In genomic region chr4:22018414-22018813, GRCm38 (mm10) we compare ENCODE assay signal across 13 mouse cellular contexts.
DNase-seq lines count a peak whose midpoint lies in the region; ATAC-seq and TF ChIP-seq lines count a peak whose summit lies in the region.
"Had no signal": no experiment of that assay in that cellular context is flagged by ENCODE, and none has a peak within 500 bp of the region (broad histone marks: within the 10 kb centered on the region; RNA-seq: fewer than 3 reads in every experiment).

No protein-coding gene starts in this region.

- H3K9me3 ChIP-seq in forebrain, postnatal 0 days (ENCODE audit: low read length): no peaks in the 10 kb centered on the region
- H3K9me3 ChIP-seq in hindbrain, embryonic 14.5 days (ENCODE audit: control insufficient read depth, low read length): 0 out of 2 replicates have a peak, but pooled peaks cover 1% of the 10 kb centered on the region
- H3K9me3 ChIP-seq in midbrain, embryonic 13.5 days: no peaks in the 10 kb centered on the region
- H3K9me3 ChIP-seq in neural tube, embryonic 15.5 days (replicated peaks): no peaks in the 10 kb centered on the region
- H3K9me3 ChIP-seq: embryonic facial prominence, embryonic 15.5 days; kidney, embryonic 15.5 days had no signal

- WGBS in forebrain, postnatal 0 days: 44% methylated on average over 5 of the region's 5 CpGs
- WGBS in hindbrain, embryonic 14.5 days: 28% methylated on average over 5 of the region's 5 CpGs
- WGBS in midbrain, embryonic 13.5 days: 40% methylated on average over 5 of the region's 5 CpGs
- WGBS in neural tube, embryonic 15.5 days: 19% methylated on average over 5 of the region's 5 CpGs

- no peak overlapping the region for H3K27ac ChIP-seq in forebrain, postnatal 0 days (ENCODE audit: low read depth, low read length)
- H3K27ac ChIP-seq in hindbrain, embryonic 14.5 days: no peak overlapping the region
- H3K27ac ChIP-seq in midbrain, embryonic 13.5 days: peak overlapping the region; percentile 62
- H3K27ac ChIP-seq in neural tube, embryonic 15.5 days (replicated peaks): no peak overlapping the region
- H3K27ac ChIP-seq in gastrocnemius, adult 2 months: no peak overlapping the region
- H3K27ac ChIP-seq: embryonic facial prominence, embryonic 15.5 days; kidney, embryonic 15.5 days had no signal

- H3K4me3 ChIP-seq in forebrain, postnatal 0 days (ENCODE audit: low read depth, low read length): no peak overlapping the region
- H3K4me3 ChIP-seq in hindbrain, embryonic 14.5 days (replicated peaks; ENCODE audit: low read length): no peak overlapping the region
- no peak overlapping the region for H3K4me3 ChIP-seq in midbrain, embryonic 13.5 days (replicated peaks)
- H3K4me3 ChIP-seq in neural tube, embryonic 15.5 days (replicated peaks): no peak overlapping the region
- H3K4me3 ChIP-seq in gastrocnemius, adult 2 months: no peak overlapping the region
- H3K4me3 ChIP-seq: embryonic facial prominence, embryonic 15.5 days; kidney, embryonic 15.5 days had no signal

- no peak overlapping the region for H3K4me2 ChIP-seq in forebrain, postnatal 0 days (ENCODE audit: low read depth)
- H3K4me2 ChIP-seq in hindbrain, embryonic 14.5 days (replicated peaks): peak overlapping the region; percentile 28
- peak overlapping the region; percentile 28 for H3K4me2 ChIP-seq in midbrain, embryonic 13.5 days (replicated peaks)
- H3K4me2 ChIP-seq in neural tube, embryonic 15.5 days: peak overlapping the region; percentile 22; the same call in 1 of the 2 replicates
- H3K4me2 ChIP-seq: kidney, embryonic 15.5 days had no signal

- H3K36me3 ChIP-seq in forebrain, postnatal 0 days (ENCODE audit: insufficient read depth): no peaks in the 10 kb centered on the region
- H3K36me3 ChIP-seq in hindbrain, embryonic 14.5 days (replicated peaks; ENCODE audit: control insufficient read depth, insufficient read depth): no peaks in the 10 kb centered on the region
- H3K36me3 ChIP-seq in midbrain, embryonic 13.5 days: no peaks in the 10 kb centered on the region
- H3K36me3 ChIP-seq in neural tube, embryonic 15.5 days: no peaks in the 10 kb centered on the region
- H3K36me3 ChIP-seq: embryonic facial prominence, embryonic 15.5 days; kidney, embryonic 15.5 days had no signal

- no peak for DNase-seq in forebrain, postnatal 0 days
- no peak for DNase-seq in hindbrain, embryonic 14.5 days (ENCODE audit: low spot score)
- no peak for DNase-seq in gastrocnemius, adult 2 months
- DNase-seq in natural killer cell, adult 2 months (ENCODE audit: low spot score in 2 of 2): no peak
- no peak for DNase-seq in layer of hippocampus, postnatal 10 days (ENCODE audit: low spot score in 2 of 2)
- DNase-seq: gastrocnemius, postnatal 25 days; liver; liver, postnatal 0 days; thymus, adult 2 months had no signal

- H3K9ac ChIP-seq in forebrain, postnatal 0 days: no peak overlapping the region
- no peak overlapping the region for H3K9ac ChIP-seq in hindbrain, embryonic 14.5 days
- peak overlapping the region; percentile 52; the same call in 1 of the 2 replicates for H3K9ac ChIP-seq in midbrain, embryonic 13.5 days (replicated peaks)
- H3K9ac ChIP-seq in neural tube, embryonic 15.5 days (replicated peaks): no peak overlapping the region
- H3K9ac ChIP-seq: embryonic facial prominence, embryonic 15.5 days; kidney, embryonic 15.5 days; liver, postnatal 0 days had no signal

- H3K27me3 ChIP-seq in forebrain, postnatal 0 days (ENCODE audit: insufficient read depth, low read length): no peaks in the 10 kb centered on the region
- H3K27me3 ChIP-seq in hindbrain, embryonic 14.5 days (ENCODE audit: control insufficient read depth, insufficient read depth, low read length): no peaks in the 10 kb centered on the region
- 0 out of 2 replicates have a peak, but pooled peaks cover 3% of the 10 kb centered on the region for H3K27me3 ChIP-seq in midbrain, embryonic 13.5 days
- no peaks in the 10 kb centered on the region for H3K27me3 ChIP-seq in neural tube, embryonic 15.5 days (replicated peaks)
- H3K27me3 ChIP-seq: embryonic facial prominence, embryonic 15.5 days; kidney, embryonic 15.5 days had no signal

- H3K4me1 ChIP-seq in forebrain, postnatal 0 days (ENCODE audit: insufficient read depth): no peaks in the 10 kb centered on the region
- H3K4me1 ChIP-seq in hindbrain, embryonic 14.5 days (replicated peaks; ENCODE audit: control insufficient read depth, insufficient read depth, low read length): peaks cover 5% of the 10 kb centered on the region; the same call in 1 of the 2 replicates
- H3K4me1 ChIP-seq in midbrain, embryonic 13.5 days (replicated peaks): peaks cover 11% of the 10 kb centered on the region
- H3K4me1 ChIP-seq in neural tube, embryonic 15.5 days: peaks cover 5% of the 10 kb centered on the region
- H3K4me1 ChIP-seq: kidney, embryonic 15.5 days had no signal

- no peak for TF ChIP-seq CTCF in forebrain, postnatal 0 days (IDR thresholded peaks at IDR 0.05; ENCODE audit: low read depth)
- no peak for TF ChIP-seq CTCF in gastrocnemius, adult 2 months (IDR thresholded peaks at IDR 0.05)

- 0 out of 2 replicates have a peak, but pooled peaks have one; percentile 7 for ATAC-seq in forebrain, postnatal 0 days
- ATAC-seq in hindbrain, embryonic 14.5 days (ENCODE audit: low FRiP score): peak; percentile 32; the same call in 1 of the 2 replicates
- peak; percentile 38 for ATAC-seq in midbrain, embryonic 13.5 days
- 0 out of 2 replicates have a peak, but pooled peaks have one; percentile 12 for ATAC-seq in neural tube, embryonic 15.5 days (ENCODE audit: low FRiP score)
- ATAC-seq: liver, postnatal 0 days had no signal

- intact Hi-C loops in gastrocnemius, adult 2 months (cut with DNase I): no loop called here
